Mouse (Mus musculus): ENCODE results near the gene Ddx5.

- TF ChIP-seq POLR2A (IDR thresholded peaks at IDR 0.05; ENCODE audit: borderline replicate concordance, extremely low read depth, insufficient read depth, insufficient read length, poor library complexity, severe bottlenecking): no peak
- TF ChIP-seq CTCF (IDR thresholded peaks at IDR 0.05; ENCODE audit: borderline replicate concordance, extremely low read depth, insufficient read depth, insufficient read length): no peak
Measured at GRCm38 (mm10) chr11:106750121-106750751, 38.7 kb downstream of the Ddx5 start, which contains the start of gene Pecam1.
